Mouse (Mus musculus): ENCODE data around the gene Gm49322. TPM values are rescaled to one million over a fixed set of nuclear protein-coding genes. Genes with fewer than 3 reads are reported as not detected.
"Not testable (repeated sequence)": the region's sequence is repeated elsewhere in the genome, so short reads cannot be mapped to it uniquely, and the experiment has no call there.

Gene Gm49322
- 1.2 and 1.5 TPM in 2 replicates for polyA plus RNA-seq (2015; fragmentation: Nextera tagmentation; extraction: Ambion mirVana)

GRCm38 (mm10) chr10:80605721-80606120 is at the start of gene Gm49322:
Gm49322 (plus strand) TSS chr10:80606021.
- Histone ChIP-seq H3K4me2 (ENCODE audit: low read depth, low read length) (peak within 1 kb of the TSS; percentile 97), H3K27ac (ENCODE audit: low read length) (peak within 1 kb of the TSS; percentile 90), H3K9ac (ENCODE audit: low read depth, low read length) (peak within 1 kb of the TSS; percentile 76), H3K4me1 (ENCODE audit: control insufficient read depth, low read depth, low read length) (peaks cover 46% of the 10 kb centered on the region), H3K36me3 (ENCODE audit: control insufficient read depth, insufficient read depth) (peaks cover 23% of the 10 kb centered on the region)
- not testable (repeated sequence) for H3K27me3 ChIP-seq (ENCODE audit: control insufficient read depth, insufficient read depth, low read depth, low read length); H3K9me3 ChIP-seq (replicated peaks; ENCODE audit: control insufficient read depth, low read length); ATAC-seq (ENCODE audit: low read depth); H3K4me3 ChIP-seq (ENCODE audit: low read depth, low read length)
- 67% methylated on average over 3 of the region's 4 CpGs for WGBS (ENCODE audit: insufficient replicate concordance)

DNA sequence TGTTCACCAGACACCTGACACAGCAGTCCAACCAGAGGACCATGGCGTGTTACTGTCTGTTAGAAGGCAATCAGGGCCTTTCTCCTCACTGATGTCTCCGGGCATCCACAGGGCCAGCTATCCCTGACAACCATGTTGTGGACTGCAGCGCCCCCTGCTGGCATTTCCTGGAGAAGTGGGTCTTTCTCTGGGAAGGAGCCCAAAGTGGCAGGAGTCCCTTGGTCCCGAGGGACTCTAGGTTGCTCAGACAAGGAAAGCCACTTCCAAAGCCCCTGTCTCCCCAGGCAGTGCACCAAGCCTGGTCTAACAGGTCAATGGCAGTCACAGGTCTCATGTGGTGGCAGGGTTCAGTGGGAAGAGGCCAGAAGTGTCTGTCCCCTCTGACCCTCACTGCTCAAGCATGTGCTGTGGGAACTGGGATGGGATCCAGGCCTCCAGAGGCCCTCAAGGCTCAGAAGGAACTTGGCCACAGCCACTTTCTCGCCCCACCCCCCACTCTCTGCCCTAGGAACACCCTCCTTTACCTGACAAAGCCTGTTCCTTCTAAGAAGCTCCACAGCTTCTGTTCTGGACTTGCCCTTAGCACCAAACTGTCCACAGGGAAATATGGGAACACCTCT is 48.4 kb upstream of the Gm49322 start:
- H3K9ac ChIP-seq (ENCODE audit: low read depth, low read length), result no peak overlapping the region
- H3K27me3 ChIP-seq (ENCODE audit: control insufficient read depth, insufficient read depth, low read depth, low read length), result no peaks in the 10 kb centered on the region
- no peak overlapping the region for H3K4me3 ChIP-seq (ENCODE audit: low read depth, low read length)
- H3K4me1 ChIP-seq (ENCODE audit: control insufficient read depth, low read depth, low read length), result peaks cover 68% of the 10 kb centered on the region
- H3K36me3 ChIP-seq (ENCODE audit: control insufficient read depth, insufficient read depth), result no peaks in the 10 kb centered on the region
- no peaks in the 10 kb centered on the region for H3K9me3 ChIP-seq (replicated peaks; ENCODE audit: control insufficient read depth, low read length)
- no peak for ATAC-seq (ENCODE audit: low read depth)
- H3K27ac ChIP-seq (ENCODE audit: low read length), result no peak overlapping the region
- WGBS (ENCODE audit: insufficient replicate concordance), result 29% methylated on average over 5 of the region's 5 CpGs
- no peak overlapping the region for H3K4me2 ChIP-seq (ENCODE audit: low read depth, low read length)

DNA sequence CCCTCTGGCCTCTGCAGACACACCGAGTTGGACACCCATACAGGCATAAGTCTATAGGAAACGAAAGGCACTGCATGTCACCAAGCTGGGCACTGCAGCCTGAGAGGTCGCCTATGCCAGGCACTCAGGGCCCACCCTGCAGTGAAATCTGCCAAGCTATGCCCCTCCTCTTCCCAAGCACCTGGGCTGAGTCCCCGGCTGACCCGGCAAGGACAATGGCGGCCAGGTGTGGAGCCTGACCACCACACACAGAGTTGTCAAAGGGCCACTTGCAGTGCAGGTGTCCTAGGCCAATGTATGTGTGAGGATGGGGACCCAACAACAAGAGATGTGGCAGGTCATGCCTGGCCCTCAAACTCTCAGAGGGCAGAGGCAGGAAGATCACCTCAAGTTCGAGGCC is 46.4 kb upstream of the Gm49322 start:
- Histone ChIP-seq H3K9me3 (replicated peaks; ENCODE audit: control insufficient read depth, low read length) (no peaks in the 10 kb centered on the region), H3K9ac (ENCODE audit: low read depth, low read length) (peak overlapping the region; percentile 20; the same call in 1 of the 2 replicates), H3K36me3 (ENCODE audit: control insufficient read depth, insufficient read depth) (no peaks in the 10 kb centered on the region), H3K4me2 (ENCODE audit: low read depth, low read length) (peak overlapping the region; percentile 74), H3K27ac (ENCODE audit: low read length) (0 out of 2 replicates have a peak overlapping the region, but pooled peaks have one; percentile 11), H3K4me3 (ENCODE audit: low read depth, low read length) (peak overlapping the region; percentile 13; the same call in 1 of the 2 replicates), H3K4me1 (ENCODE audit: control insufficient read depth, low read depth, low read length) (peaks cover 50% of the 10 kb centered on the region), H3K27me3 (ENCODE audit: control insufficient read depth, insufficient read depth, low read depth, low read length) (no peaks in the 10 kb centered on the region)
- ATAC-seq (ENCODE audit: low read depth), result no peak
- 78% methylated on average over 7 of the region's 7 CpGs for WGBS (ENCODE audit: insufficient replicate concordance)

- H3K4me3 ChIP-seq (ENCODE audit: low read depth, low read length), result peak overlapping the region; percentile 91
- peaks cover 42% of the 10 kb centered on the region for H3K4me1 ChIP-seq (ENCODE audit: control insufficient read depth, low read depth, low read length)
- no peaks in the 10 kb centered on the region for H3K9me3 ChIP-seq (replicated peaks; ENCODE audit: control insufficient read depth, low read length)
- no peaks in the 10 kb centered on the region for H3K27me3 ChIP-seq (ENCODE audit: control insufficient read depth, insufficient read depth, low read depth, low read length)
- 0 out of 2 replicates have a peak, but pooled peaks cover under 1% of the 10 kb centered on the region for H3K36me3 ChIP-seq (ENCODE audit: control insufficient read depth, insufficient read depth)
- H3K27ac ChIP-seq (ENCODE audit: low read length), result peak overlapping the region; percentile 90
- H3K9ac ChIP-seq (ENCODE audit: low read depth, low read length), result peak overlapping the region; percentile 94
- peak overlapping the region; percentile 74 for H3K4me2 ChIP-seq (ENCODE audit: low read depth, low read length)
- ATAC-seq (ENCODE audit: low read depth), result peak; percentile 28
- WGBS (ENCODE audit: insufficient replicate concordance), result 0% methylated on average over 13 of the region's 13 CpGs
Measured at GRCm38 (mm10) chr10:80560621-80561020, 45.2 kb upstream of the Gm49322 start.

DNA sequence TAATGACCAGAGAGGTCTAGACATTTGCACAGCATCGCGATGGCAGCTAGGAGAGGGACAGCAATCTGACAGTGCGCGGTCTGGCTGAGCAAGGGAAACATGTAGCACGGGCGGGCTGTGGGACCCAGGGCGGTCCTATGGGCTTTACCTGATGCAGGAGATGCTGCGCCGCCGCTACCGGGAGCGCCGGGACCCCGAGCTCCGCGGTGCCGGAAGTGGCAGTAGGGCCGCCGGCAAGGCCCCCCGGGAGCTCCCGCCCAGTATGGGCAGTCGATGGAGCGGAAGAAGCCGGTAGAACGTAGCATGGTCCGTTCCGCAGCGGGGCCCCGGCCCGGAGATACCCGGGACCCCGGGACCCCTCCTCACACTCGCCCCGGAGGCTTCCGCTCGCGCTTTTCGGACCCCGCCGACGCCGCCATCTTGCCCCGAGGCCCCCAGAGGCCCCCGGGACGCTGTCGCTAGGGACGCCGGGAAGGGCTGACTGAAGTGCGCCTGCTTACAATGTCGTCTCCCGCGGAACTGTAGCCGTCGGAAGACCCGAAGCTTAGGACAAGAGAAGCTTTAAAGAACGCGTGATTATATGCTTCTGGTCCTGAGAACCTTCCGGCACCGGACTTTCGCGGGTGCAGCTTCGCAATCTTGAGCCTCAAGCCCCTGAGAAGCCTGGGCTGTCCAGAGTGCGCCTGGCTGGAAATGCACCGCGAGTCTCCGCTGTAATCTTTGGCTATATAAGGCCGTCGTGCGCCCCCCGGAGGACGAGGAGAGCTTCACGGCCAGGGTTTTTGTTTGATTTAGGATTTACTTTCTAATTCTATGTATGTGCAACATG is 44.5 kb upstream of the Gm49322 start, which contains the start of gene Rexo1:
TSS of gene Rexo1 (minus strand) at position 445 of the 829 bp plus-strand sequence.
- Histone ChIP-seq H3K4me3 (ENCODE audit: low read depth, low read length) (peak within 1 kb of the TSS; percentile 91), H3K4me1 (ENCODE audit: control insufficient read depth, low read depth, low read length) (peaks cover 46% of the 10 kb centered on the region), H3K27ac (ENCODE audit: low read length) (peak within 1 kb of the TSS; percentile 90), H3K9ac (ENCODE audit: low read depth, low read length) (peak within 1 kb of the TSS; percentile 94), H3K36me3 (ENCODE audit: control insufficient read depth, insufficient read depth) (peaks cover 5% of the 10 kb centered on the region; the same call in 1 of the 2 replicates), H3K9me3 (replicated peaks; ENCODE audit: control insufficient read depth, low read length) (no peaks in the 10 kb centered on the region), H3K4me2 (ENCODE audit: low read depth, low read length) (peak within 1 kb of the TSS; percentile 74), H3K27me3 (ENCODE audit: control insufficient read depth, insufficient read depth, low read depth, low read length) (no peaks in the 10 kb centered on the region)
- ATAC-seq (ENCODE audit: low read depth), result peak; percentile 81
- under 1% methylated on average over 71 of the region's 72 CpGs for WGBS (ENCODE audit: insufficient replicate concordance)

DNA sequence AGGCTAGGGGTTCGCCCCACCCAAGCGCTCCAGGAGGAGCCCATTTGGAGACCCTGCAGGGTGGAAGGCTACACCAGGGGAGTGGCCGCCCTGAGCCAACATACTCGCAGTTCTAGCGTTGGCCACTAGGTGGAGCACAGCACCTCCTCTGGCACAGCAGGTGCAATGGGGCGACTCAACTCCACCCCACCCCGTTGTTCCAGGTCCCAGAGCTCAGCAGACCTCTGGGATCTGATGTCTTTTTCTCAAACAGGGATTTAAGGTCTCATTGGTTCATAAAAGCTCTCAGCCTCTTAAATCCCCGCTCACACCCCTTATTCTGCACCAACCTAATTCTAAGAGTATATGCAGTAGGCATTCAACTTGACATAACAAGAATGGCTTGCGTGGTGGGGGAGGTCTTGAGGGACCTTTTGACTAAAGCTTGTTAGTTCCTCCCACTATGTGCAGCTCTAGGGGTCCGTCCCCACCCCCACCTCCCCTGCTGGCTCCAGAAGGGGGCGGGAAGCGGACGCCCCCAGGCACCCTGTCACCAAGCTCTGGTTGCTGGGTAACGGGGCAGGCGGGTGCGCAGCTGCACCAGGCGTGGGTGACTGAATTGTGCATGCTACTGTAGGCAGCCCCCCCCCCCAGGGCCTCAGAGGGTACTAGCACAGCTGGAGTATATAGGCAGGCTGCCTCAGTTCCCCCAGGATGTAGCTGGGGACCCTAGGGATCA is 39.3 kb upstream of the Gm49322 start:
- no peak overlapping the region for H3K9ac ChIP-seq (ENCODE audit: low read depth, low read length)
- no peak overlapping the region; the same call in 1 of the 2 replicates for H3K27ac ChIP-seq (ENCODE audit: low read length)

DNA sequence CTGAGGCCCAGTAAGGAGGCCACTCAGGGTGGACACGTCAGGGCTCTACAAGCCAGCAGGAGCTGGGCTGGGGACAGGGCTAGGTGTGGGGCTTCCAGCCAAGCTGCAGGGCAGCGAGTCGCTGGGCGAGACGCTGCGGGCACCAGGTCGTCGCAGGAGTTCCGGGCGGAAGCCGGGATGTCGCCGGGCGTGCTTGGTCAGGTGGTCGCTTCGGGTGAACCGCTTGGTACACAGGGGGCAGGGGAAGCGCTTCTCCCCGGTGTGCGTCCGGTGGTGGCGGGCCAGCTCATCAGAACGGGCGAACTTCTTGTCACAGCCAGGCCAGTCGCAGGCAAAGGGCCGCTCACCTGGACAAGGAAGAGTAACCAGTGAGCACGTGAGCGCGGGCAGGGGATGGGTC is 36.9 kb upstream of the Gm49322 start:
- ATAC-seq (ENCODE audit: low read depth), result no peak
- Histone ChIP-seq H3K27ac (ENCODE audit: low read length) (no peak overlapping the region; the same call in 1 of the 2 replicates), H3K9ac (ENCODE audit: low read depth, low read length) (no peak overlapping the region), H3K4me3 (ENCODE audit: low read depth, low read length) (no peak overlapping the region), H3K4me2 (ENCODE audit: low read depth, low read length) (peak overlapping the region; percentile 57; the same call in 1 of the 2 replicates), H3K4me1 (ENCODE audit: control insufficient read depth, low read depth, low read length) (peaks cover 57% of the 10 kb centered on the region), H3K36me3 (ENCODE audit: control insufficient read depth, insufficient read depth) (peaks cover 15% of the 10 kb centered on the region), H3K9me3 (replicated peaks; ENCODE audit: control insufficient read depth, low read length) (no peaks in the 10 kb centered on the region), H3K27me3 (ENCODE audit: control insufficient read depth, insufficient read depth, low read depth, low read length) (no peaks in the 10 kb centered on the region)
- WGBS (ENCODE audit: insufficient replicate concordance), result 90% methylated on average over 29 of the region's 29 CpGs

More for the DNA sequence above, 39.3 kb upstream of the Gm49322 start:
- Histone ChIP-seq H3K4me2 (ENCODE audit: low read depth, low read length) (no peak overlapping the region), H3K4me3 (ENCODE audit: low read depth, low read length) (no peak overlapping the region), H3K9me3 (replicated peaks; ENCODE audit: control insufficient read depth, low read length) (no peaks in the 10 kb centered on the region), H3K27me3 (ENCODE audit: control insufficient read depth, insufficient read depth, low read depth, low read length) (no peaks in the 10 kb centered on the region), H3K36me3 (ENCODE audit: control insufficient read depth, insufficient read depth) (peaks cover 15% of the 10 kb centered on the region), H3K4me1 (ENCODE audit: control insufficient read depth, low read depth, low read length) (peaks cover 43% of the 10 kb centered on the region)
- ATAC-seq (ENCODE audit: low read depth), result no peak
- WGBS (ENCODE audit: insufficient replicate concordance), result 36% methylated on average over 17 of the region's 17 CpGs

DNA sequence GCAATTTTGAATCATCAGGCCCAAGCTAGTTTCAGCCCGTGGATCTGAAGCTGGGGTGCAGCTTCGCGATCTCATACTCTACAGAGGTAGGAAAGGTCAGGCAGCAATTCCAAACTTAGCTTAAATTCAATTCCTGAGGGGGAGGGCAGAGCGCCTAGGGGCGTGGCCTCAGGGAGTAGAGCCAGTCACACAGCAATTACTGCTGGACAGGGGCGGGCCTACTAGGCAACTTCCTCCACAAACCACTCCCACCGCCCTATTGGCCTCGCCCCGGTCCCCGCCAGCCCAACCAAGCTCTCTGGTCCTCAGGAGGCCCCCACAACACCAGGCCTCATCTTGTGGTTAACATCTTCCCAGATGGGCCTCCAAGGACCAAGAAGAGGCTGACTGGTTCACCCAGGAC is 36.2 kb upstream of the Gm49322 start:
- Histone ChIP-seq H3K36me3 (ENCODE audit: control insufficient read depth, insufficient read depth) (peaks cover 15% of the 10 kb centered on the region), H3K4me3 (ENCODE audit: low read depth, low read length) (peak overlapping the region; percentile 85), H3K4me2 (ENCODE audit: low read depth, low read length) (peak overlapping the region; percentile 96), H3K9me3 (replicated peaks; ENCODE audit: control insufficient read depth, low read length) (no peaks in the 10 kb centered on the region), H3K27me3 (ENCODE audit: control insufficient read depth, insufficient read depth, low read depth, low read length) (no peaks in the 10 kb centered on the region), H3K27ac (ENCODE audit: low read length) (peak overlapping the region; percentile 98), H3K4me1 (ENCODE audit: control insufficient read depth, low read depth, low read length) (peaks cover 64% of the 10 kb centered on the region), H3K9ac (ENCODE audit: low read depth, low read length) (peak overlapping the region; percentile 87)
- peak; percentile 79 for ATAC-seq (ENCODE audit: low read depth)
- WGBS (ENCODE audit: insufficient replicate concordance), result 7% methylated on average over 10 of the region's 10 CpGs

All from liver, embryonic 16.5 days (tissue).